Mouse (Mus musculus) cerebellum, adult 18-20 months (tissue): ENCODE measurements at regions not wholly inside any gene's neighbourhood (a gene's known extent, or its start where the extent isn't known, plus 50 kb on each side); places are given as distances from the start of the nearest gene placed in this dataset.

Experiments used
- DNase-seq, 2 experiments: peaks; one replicate each; pipeline ENCODE4 v3.0.0; 2021

- DNase-seq = no peak
Measured at GRCm38 (mm10) chr10:100685748-100686147, 95.5 kb downstream of the 1700017N19Rik start.

DNA sequence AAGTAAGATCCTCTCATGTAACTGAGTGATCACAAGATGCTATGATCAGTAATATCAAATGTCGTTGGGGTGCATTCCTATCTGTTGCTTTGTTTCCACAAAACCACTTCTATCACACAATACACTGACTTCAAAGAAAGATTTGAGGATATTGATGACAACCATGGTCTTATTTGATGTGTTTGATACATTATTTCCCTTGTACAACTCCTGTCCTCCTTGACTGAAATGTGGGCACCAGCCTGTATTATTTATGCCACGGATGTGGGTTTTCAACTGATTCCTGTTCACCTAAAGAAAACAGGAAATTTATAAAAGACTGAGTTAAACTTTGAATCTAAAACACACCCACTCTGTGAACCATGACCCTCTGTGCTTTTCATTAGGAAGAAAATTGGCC lies 105.7 kb downstream of the 1700017N19Rik start:
- no peak for DNase-seq

GRCm38 (mm10) chr10:100699206-100699605 lies 108.9 kb downstream of the 1700017N19Rik start:
- no peak for DNase-seq

DNA sequence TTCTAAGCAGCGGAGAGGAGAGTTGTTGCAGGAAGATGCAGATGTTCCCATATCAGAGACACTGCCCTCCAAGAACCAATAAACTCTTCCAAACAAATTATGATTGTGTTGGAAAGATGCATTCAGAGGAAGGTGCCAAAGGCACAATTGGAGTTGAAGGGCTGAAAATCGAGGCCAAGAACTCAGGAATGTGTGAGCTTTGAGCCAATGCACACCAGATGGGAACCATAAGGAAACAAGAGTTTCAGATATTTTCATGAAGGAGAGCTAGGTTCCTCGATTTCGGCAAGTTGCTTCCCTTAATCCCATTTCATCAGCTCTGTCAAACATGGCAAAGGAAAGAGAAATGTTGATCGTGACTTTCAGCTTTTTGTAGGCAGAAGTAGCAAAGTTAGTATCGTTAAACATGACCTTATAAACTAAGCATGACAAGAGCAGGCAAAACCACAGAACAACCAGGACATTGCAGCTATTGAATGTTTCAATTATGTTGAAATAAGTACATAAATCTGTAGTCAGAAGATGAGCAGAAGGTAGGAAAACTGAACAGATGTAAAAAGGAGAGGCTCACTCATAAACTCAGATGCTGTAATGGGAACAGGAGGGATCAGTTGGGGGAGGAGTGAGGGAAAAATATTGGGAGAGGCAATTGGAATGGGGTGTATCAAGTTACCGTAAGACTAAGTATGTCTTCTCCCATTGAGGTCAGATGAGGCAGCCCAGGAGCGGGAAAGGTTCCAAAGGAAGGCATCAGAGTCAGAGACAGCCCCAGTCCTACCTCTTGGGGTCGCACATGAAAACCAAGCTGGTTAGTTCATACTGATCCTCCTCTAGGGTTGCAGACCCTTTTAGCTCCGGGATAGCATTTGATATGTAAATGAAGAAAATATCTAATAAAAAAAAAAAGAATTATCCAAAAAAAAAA lies 110.3 kb downstream of the 1700017N19Rik start:
- no peak for DNase-seq

GRCm38 (mm10) chr10:100701938-100702337 lies 111.7 kb downstream of the 1700017N19Rik start:
- DNase-seq = no peak

DNA sequence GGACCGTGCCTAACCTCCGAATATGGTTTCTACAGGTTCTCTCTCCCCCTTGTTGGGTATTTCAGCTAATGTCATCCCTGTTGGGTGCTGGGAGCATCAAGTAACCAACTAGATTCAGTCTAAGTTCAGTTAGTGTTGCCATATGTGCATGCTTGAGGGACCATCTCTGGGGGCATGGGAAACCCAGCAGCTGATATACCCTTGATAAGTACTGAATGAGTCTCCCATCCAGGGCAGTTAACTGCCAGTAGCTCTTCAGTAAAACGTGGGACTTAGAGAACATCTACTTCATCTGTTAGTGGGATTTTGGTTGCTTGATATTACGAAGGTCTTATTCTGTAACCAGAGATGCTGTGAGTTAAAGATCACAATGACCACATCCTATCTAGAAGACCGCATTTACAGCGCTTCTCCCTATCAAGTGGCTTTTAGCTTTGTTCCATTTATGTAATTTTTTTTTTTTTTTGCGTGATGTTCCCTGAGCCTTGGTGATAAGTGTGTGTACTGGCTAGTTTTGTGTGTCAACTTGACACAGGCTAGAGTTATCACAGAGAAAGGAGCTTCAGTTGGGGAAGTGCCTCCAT lies 125.9 kb downstream of the 1700017N19Rik start:
- DNase-seq = no peak

DNA sequence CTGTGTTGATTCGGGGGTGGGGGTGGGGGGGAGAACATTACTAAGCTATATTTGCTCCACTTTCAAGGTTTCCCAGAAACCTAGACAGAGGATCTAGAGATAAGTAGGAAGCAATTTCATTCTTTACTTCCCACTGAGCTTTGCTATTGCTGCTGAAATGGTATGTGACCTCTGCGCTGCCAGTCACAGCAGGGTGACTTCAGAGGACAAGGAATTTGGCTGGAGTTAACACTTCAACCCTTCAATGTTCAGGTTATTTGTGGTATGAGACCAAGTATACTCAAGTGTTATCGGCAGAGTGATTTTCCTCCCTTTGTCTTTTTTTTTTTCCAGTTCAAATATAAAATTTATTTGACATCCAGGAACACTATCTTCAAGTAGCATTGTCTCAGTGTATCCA lies 128.3 kb downstream of the 1700017N19Rik start:
- DNase-seq = no peak

- no peak for DNase-seq
Measured at GRCm38 (mm10) chr10:100741269-100741668, 151.0 kb downstream of the 1700017N19Rik start.

- peak; percentile 25 to 59 for DNase-seq
Measured at GRCm38 (mm10) chr10:100742065-100742464, 151.8 kb downstream of the 1700017N19Rik start.

DNA sequence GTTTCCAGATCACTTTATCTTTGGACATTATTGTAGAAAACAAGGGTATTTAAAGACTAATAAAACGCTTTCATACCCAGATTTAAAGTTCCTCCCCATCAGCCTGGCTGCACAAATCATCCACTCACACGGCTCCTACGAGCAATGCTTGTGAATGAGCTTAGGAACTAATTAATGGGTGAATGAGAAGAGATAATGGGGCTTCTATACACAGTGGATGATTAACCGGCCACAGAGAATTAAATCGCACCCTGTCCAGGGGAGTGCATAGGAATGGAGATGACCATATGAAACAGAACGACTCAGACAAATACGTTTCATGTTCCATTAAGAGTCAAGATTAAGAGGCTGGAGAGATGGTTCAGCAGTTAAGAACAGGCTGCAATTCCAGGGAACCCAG lies 155.9 kb downstream of the 1700017N19Rik start:
- DNase-seq = no peak

DNA sequence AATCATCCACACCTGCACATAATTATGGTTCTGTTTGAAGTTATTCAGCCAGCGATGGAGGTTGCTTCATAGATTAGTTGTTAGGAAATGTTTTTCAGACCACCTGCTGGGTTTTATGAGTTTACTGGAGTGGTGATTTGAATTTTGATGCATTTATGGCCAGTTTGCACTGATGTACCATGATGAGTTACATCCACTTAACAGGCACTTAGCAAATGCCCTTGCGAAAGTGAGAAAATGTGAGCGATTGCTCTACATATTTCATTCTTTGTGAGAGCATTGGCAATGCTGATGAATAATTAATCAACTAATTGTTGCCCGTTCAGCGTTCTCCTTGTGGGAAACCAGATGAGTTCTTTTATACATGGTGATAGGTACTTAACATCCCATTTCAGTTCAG lies 164.7 kb downstream of the 1700017N19Rik start:
- DNase-seq = no peak

GRCm38 (mm10) chr10:100774252-100774651 lies 184.0 kb downstream of the 1700017N19Rik start:
- no peak for DNase-seq

- DNase-seq = no peak
Measured at GRCm38 (mm10) chr10:100792166-100792565, 201.9 kb downstream of the 1700017N19Rik start.

- no peak for DNase-seq
Measured at GRCm38 (mm10) chr10:100792569-100792968, 202.3 kb downstream of the 1700017N19Rik start.

DNA sequence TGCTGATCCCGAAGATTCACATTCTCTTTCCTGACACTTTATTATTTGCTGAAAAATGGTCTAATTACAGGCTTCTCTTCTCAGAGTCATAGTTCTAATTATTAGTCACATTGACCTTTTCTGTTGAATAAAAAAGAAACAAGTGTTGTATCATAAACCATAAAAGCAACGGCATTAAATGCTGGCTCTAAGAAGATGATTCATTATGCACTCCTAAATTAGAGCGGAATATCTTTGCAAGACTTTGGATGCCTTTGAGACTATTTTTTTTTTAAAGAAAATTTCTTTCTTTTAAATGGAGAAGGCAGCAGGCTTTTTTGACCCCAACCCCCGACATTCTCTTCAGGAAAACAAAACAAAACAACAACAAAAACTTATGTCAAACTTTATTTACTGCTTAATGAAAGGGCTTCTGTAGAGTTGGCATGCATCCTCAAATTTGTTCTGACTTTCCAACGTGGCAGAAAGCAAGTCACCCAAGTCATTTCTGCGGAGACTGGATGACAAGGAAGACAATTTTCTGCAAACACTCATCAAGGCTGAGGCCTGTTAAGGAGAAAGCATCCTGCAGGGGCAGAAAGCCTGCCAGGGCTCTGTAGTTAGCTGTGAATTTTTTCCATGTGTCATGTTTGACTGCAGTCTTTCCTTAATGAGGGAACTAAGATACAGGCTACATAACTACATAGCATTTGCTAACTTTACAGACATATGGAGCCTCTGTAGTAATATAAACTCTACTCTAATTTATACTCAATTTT lies 205.1 kb downstream of the 1700017N19Rik start:
- DNase-seq = no peak

- no peak for DNase-seq
Measured at GRCm38 (mm10) chr10:100811639-100812038, 221.4 kb downstream of the 1700017N19Rik start.

GRCm38 (mm10) chr10:100834794-100835193 lies 244.5 kb downstream of the 1700017N19Rik start:
- no peak for DNase-seq

- no peak for DNase-seq
Measured at GRCm38 (mm10) chr10:100853213-100853612, 262.9 kb downstream of the 1700017N19Rik start.

- no peak for DNase-seq
Measured at GRCm38 (mm10) chr10:100856509-100856908, 266.2 kb downstream of the 1700017N19Rik start.

- no peak for DNase-seq
Measured at GRCm38 (mm10) chr10:100865501-100866181, 275.4 kb downstream of the 1700017N19Rik start.

GRCm38 (mm10) chr10:100868360-100868916 lies 278.2 kb downstream of the 1700017N19Rik start:
- DNase-seq = no peak

DNA sequence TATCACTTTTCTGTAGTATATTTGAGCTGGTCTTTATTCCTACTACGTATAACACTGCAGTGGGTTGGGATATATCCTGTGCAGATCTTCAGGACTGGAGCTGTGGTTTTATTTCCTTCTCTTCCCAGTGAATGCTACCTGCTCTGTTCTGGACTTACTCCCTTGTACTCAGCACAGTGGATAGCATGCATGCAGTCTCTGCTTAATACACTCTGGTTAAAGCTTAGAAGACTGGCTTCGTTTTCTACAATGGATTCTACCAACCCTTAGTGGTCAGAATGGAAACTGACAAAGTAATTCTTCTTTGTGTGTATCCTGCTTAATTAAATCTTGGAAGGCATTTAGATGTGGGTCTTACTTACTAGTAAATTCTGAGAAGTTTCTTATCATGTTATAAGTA lies 292.3 kb downstream of the 1700017N19Rik start:
- DNase-seq = no peak

DNA sequence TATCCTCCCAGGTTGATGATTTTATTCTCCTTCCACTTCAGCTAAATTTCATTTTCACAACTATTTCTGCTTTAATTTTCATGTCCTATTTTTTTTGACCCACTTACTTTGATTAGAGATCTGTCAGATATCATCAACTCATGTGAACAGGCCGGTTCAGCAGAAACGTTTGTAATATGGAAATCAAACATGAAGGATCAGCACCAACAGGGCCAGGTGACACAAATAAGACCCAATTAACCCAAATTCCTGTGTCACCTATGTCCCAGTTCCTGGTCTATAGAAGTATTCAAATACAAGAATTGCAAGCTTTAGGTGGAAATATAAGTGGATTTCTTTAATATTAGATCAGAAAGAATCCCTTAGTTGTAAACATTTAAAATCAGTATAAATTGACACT lies 332.7 kb downstream of the 1700017N19Rik start:
- DNase-seq = no peak
